Mouse (Mus musculus) gastrocnemius, adult 2 months (tissue): Measurements from ENCODE around the gene Hdac1. TPM values are rescaled to one million over a fixed set of nuclear protein-coding genes. Genes with fewer than 3 reads are reported as not detected.

Source experiments
- DNase-seq: peaks from one replicate; pipeline ENCODE4 v3.0.0; 2022
- H3K27ac ChIP-seq: fragments of 200-600 bp; 2 replicates; pipeline ENCODE4 v1.8.1; 2022; ENCODE audit warnings: mild to moderate bottlenecking
- H3K4me3 ChIP-seq: fragments of 200-600 bp; 2 replicates; pipeline ENCODE4 v1.8.1; 2022; ENCODE audit warnings: mild to moderate bottlenecking, moderate library complexity
- CTCF ChIP-seq: fragments of 200-600 bp; IDR thresholded peaks from 2 replicates; pipeline ENCODE4 v1.8.1; 2022; ENCODE audit warnings: antibody characterized with exemption, mild to moderate bottlenecking, moderate library complexity
- intact Hi-C: fragments of 180-260 bp; cut with DNase I; formaldehyde crosslinking; loops from one replicate; pipeline ENCODE4 v1.15.1; 2025
- microRNA-seq: library from miRNA; unstranded; fragments of <30 nt; microRNA quantifications from one replicate; pipeline ENCODE4 v1.2.0, GENCODE M21; 2021
- total RNA-seq, 2 experiments: library from RNA; stranded (reverse); gene quantifications; 2 replicates each; pipeline ENCODE4 v1.2.3; 2021

The Hdac1 gene
- total RNA-seq, 2 experiments from 2014 or later, result 9.1 to 10.6 TPM

DNA sequence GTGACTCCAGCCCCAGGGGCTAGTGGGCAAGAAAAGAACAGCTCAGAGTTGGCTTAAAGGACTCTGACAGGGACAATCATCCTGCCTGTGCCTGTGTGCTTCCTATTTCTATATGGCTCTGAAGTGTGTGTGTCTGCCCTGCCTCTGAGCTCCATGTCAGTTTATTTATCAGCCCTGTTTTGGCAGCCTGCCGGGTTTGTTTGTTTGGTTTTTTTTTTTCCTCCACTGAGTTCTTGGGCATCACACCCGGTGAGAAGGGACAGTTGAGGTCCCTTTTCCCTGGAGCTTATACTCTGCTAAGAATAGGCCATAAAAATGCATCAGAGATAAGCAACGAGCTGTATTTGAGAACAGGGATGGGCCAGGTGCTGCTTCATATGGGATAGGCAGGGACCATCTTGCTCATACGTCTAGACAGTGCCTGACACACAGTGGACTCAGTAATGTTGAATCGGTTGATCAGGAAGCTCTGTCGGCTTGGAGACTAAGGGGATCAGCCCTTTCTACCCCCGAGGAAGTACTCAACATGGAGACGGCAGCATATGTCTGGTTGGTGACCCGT lies 40.1 kb downstream of the Hdac1 start:
- H3K4me3 ChIP-seq, result no peak overlapping the region
- TF ChIP-seq CTCF, result no peak
- no peak overlapping the region for H3K27ac ChIP-seq
- intact Hi-C loops, result no loop called here
- no peak for DNase-seq

GRCm38 (mm10) chr4:129500607-129501566 lies 41.6 kb downstream of the Hdac1 start:
- no peak for TF ChIP-seq CTCF
- intact Hi-C loops, result no loop called here
- peak overlapping the region; percentile 91 for H3K27ac ChIP-seq
- DNase-seq, result peak; percentile 88
- peak overlapping the region; percentile 79 for H3K4me3 ChIP-seq

- Histone ChIP-seq H3K4me3 (peak overlapping the region; percentile 79), H3K27ac (peak overlapping the region; percentile 91)
- no peak for DNase-seq
- no peak for TF ChIP-seq CTCF
- intact Hi-C loops, result no loop called here
These were observed 42.5 kb downstream of the Hdac1 start for GRCm38 (mm10) chr4:129500017-129500416.

DNA sequence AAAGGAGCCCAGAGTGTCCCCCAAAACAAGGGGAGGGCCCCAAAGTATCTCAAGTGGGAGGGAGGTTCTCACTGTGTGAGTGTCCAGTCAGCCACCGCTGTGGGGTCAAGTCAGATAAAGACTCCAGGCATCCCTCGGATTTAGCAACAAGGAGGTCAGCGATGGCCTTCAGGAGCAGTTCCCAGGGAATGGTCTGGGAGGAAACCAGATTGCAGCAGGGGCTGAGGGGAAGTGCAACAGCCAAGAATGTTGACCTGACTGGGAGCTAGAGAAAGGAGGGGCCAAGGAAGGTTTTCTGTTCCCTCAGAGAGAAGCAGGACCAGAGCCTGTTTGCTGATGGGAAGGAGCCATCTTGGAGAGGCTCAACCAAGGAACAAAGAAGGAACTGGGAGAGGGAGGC lies 43.6 kb downstream of the Hdac1 start:
- no peak for TF ChIP-seq CTCF
- no peak for DNase-seq
- Histone ChIP-seq H3K27ac (no peak overlapping the region), H3K4me3 (no peak overlapping the region)
- intact Hi-C loops, result loop anchor here (10.0 kb wide), 1 partner anchor 106 kb away; the partner anchor contains the start of genes Eif3i and Tmem234

GRCm38 (mm10) chr4:129496631-129497030 lies 45.9 kb downstream of the Hdac1 start:
- intact Hi-C loops, result loop anchor here (10.0 kb wide), 1 partner anchor 108 kb away; the partner anchor contains the start of genes Eif3i and Tmem234
- Histone ChIP-seq H3K27ac (no peak overlapping the region), H3K4me3 (no peak overlapping the region)
- peak; percentile 39 for DNase-seq
- TF ChIP-seq CTCF, result no peak

DNA sequence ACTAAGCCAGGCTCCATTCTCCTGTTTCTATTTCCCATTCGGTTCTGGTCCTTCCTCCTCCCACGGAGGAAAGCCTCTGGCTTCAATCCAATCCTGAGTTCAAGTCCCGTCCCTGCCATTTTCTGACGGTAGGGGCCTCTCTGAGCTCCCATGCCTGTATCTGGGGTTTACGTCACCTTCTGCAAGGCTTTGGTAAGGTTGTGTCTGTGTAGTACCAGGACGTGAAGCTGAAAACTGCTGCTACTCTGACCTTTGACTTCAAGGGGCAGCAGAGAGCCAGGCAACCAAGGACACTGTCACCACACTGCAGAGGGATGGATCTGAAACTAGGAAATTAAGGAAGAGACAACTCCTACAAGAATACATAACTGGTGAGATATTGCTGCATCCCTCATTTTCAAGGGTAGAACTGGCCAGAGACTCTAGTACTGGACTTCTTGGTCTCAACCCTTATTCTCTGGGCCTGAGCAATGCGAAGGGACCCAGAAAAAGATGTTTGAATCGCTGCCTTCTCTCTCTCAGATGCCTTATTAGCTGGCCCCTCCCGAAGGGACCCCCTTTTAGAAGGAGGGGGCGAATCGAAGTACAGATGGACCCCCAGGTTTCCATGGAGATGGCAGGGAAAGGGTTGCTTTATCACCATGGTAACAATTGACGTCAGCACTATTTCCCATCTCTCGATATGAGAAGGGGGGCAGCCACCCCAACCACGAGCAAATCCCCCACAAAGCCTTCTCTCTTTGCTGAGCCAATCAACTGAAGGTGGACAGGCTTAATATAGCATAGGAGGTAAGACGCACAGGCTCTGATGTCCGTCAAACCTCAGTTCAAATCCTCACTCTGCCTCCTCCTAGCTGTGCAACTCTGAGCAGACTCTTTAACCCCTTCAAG lies 46.6 kb downstream of the Hdac1 start:
- no peak for DNase-seq
- intact Hi-C loops, result loop anchor here (10.0 kb wide), 1 partner anchor 109 kb away; the partner anchor contains the start of genes Eif3i and Tmem234
- H3K27ac ChIP-seq, result no peak overlapping the region
- TF ChIP-seq CTCF, result peak; percentile 19; the same call in 1 of the 2 replicates
- no peak overlapping the region for H3K4me3 ChIP-seq

DNA sequence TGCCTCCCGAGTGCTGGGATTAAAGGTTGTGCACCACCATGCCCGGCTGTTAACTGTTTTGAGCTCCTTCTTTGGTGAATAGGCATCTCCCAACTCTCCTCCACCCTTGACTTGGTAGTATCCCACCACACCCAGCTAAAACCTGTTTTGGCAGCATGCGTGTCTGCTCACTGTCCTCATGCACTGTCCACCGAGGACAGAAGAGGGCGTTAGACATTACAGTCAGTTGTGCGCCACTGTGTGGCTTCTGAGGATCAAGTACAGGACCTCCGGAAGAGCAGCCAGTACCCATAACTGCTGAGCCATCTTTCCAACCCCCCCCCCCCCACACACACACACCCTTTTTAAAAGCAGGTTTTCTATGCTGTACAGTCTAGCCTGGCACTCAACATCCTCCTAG lies 47.8 kb downstream of the Hdac1 start:
- Histone ChIP-seq H3K4me3 (no peak overlapping the region), H3K27ac (no peak overlapping the region)
- TF ChIP-seq CTCF, result peak; percentile 3; the same call in 1 of the 2 replicates
- intact Hi-C loops, result loop anchor here (10.0 kb wide), 1 partner anchor 110 kb away; the partner anchor contains the start of genes Eif3i and Tmem234
- DNase-seq, result no peak

DNA sequence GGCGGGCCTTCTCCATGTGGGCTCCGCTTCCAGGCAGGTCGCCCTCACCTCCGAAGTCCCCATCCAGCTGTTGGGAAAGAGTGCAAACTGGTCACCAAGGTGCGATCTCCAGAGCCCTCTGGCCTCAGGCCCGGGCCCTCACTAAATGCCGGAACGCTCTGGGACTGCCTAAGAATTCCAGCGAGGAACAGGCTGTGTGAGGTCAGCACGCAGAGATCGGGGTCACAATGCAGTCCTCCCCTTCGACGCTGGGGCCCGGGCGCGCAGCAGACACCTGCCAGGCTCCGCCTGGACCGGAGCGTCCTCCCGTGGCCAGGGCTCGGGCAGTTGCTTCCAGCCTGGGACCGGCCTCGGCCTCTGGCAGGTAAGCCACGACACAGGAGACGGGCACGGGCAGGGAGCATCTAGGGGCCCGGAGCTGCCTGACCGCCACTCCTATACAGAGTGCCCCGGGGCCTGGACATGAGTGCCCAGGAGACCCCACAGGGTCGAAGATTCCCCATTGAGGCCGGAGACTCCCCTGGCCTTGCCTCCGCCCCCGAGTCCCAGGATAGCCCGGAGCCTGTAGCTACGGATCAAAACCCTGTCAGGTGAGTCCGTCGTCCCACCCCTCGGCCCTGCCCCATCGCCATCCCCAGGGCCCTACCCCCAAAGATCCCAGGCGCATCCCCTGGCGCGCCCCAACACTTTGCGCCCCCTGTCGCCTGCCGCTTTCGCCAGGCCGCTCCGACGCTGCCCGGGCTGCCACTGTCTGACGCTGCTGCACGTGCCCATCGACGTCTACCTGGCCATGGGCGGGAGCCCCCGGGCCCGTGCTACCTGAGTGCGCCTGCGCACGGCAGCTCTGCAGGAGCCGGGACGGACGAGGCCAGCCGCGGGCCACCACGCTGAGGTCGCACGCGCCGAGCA lies 51.3 kb downstream of the Hdac1 start, which contains the start of the genes Tssk3 and Fam229a:
TSS of gene Tssk3 (minus strand) at position 51 of the 909 bp plus-strand sequence.
TSS of gene Fam229a (plus strand) at position 219 of the 909 bp plus-strand sequence.
- peak within 1 kb of the TSS; percentile 56 for H3K4me3 ChIP-seq
- peak; percentile 9; the same call in 1 of the 2 replicates for TF ChIP-seq CTCF
- intact Hi-C loops, result loop anchor here (10.0 kb wide), 1 partner anchor 114 kb away; the partner anchor contains the start of genes Eif3i and Tmem234
- DNase-seq, result peak; percentile 36
- no peak within 1 kb of the TSS for H3K27ac ChIP-seq

DNA sequence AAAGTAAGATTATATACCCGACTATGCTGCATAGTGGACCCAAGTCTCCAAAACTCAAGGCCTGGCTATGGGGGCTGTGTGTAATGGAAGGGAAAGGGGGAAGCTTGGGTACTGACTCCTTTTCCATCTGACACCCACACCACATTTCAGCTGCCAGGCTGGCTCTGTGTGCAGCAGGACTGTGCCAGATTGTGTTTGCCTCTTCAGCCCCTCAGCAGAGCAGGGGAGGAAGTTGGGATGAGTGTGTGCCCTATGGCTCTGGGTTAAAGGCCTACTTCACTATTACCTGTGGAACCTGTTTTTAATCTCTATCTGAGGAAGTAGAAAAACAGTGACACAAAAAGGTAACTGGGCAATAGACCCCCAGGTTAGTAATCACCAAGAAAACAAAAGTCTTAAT lies 61.4 kb downstream of the Hdac1 start:
- no peak overlapping the region for H3K4me3 ChIP-seq
- DNase-seq, result no peak

GRCm38 (mm10) chr4:129479863-129480262 lies 62.6 kb downstream of the Hdac1 start:
- DNase-seq, result no peak
- no peak overlapping the region for H3K27ac ChIP-seq
- no peak for TF ChIP-seq CTCF
- no peak overlapping the region for H3K4me3 ChIP-seq
- intact Hi-C loops, result no loop called here

More for the DNA sequence above, 61.4 kb downstream of the Hdac1 start:
- intact Hi-C loops, result no loop called here
- no peak overlapping the region for H3K27ac ChIP-seq
- no peak for TF ChIP-seq CTCF

GRCm38 (mm10) chr4:129476047-129476446 lies 66.5 kb downstream of the Hdac1 start:
- intact Hi-C loops, result no loop called here
- TF ChIP-seq CTCF, result no peak
- DNase-seq, result no peak
- H3K27ac ChIP-seq, result no peak overlapping the region
- no peak overlapping the region for H3K4me3 ChIP-seq

Small RNA genes lying within 50 kb of the gene (microRNA-seq; reads per million reads assigned to microRNA genes)
- gene Mir8119, result not detected

Other genes with a start within 250 kb of the Hdac1 start
- gene Rbbp4, start 207.3 kb downstream of the Hdac1 start, total RNA-seq, result 10 to 100 TPM; 38.5 to 46.9 TPM
- gene Zbtb8os, start 207.0 kb downstream of the Hdac1 start, total RNA-seq, result 10 to 100 TPM; 24.8 to 28.9 TPM
- 1 to 10 TPM in 1 of 2 experiments, under 1 TPM in 1; 0.61 to 1.3 TPM for gene Zbtb8a, start 164.6 kb downstream of the Hdac1 start, total RNA-seq
- gene Zbtb8b, start 101.9 kb downstream of the Hdac1 start, total RNA-seq, result not detected
- 10 to 100 TPM; 34.8 to 36.4 TPM for gene Bsdc1, start 81.1 kb downstream of the Hdac1 start, total RNA-seq
- not detected for gene Tssk3, start 51.7 kb downstream of the Hdac1 start, total RNA-seq
- not detected for gene Fam229a, start 51.5 kb downstream of the Hdac1 start, total RNA-seq
- 1 to 10 TPM in 1 of 2 experiments, under 1 TPM in 1; 0.69 to 1.1 TPM for gene Marcksl1, start 29.1 kb downstream of the Hdac1 start, total RNA-seq
- gene Lck, start 30.9 kb upstream of the Hdac1 start, total RNA-seq, result not detected
- gene Fam167b, start 35.8 kb upstream of the Hdac1 start, total RNA-seq, result not detected
- 100 to 1,000 TPM; 134 to 137 TPM for gene Eif3i, start 57.9 kb upstream of the Hdac1 start, total RNA-seq
- 10 to 100 TPM; 29.8 to 31.9 TPM for gene Tmem234, start 58.0 kb upstream of the Hdac1 start, total RNA-seq
- gene Dcdc2b, start 71.5 kb upstream of the Hdac1 start, total RNA-seq, result 1 to 10 TPM in 1 of 2 experiments, under 1 TPM in 1; 0.77 to 3.1 TPM
- gene Iqcc, start 76.4 kb upstream of the Hdac1 start, total RNA-seq, result 10 to 100 TPM in 1 of 2 experiments, 1 to 10 TPM in 1; 9.0 to 10.8 TPM
- gene Ccdc28b, start 81.2 kb upstream of the Hdac1 start, total RNA-seq, result 10 to 100 TPM; 31.1 to 38.4 TPM
- gene Txlna, start 98.4 kb upstream of the Hdac1 start, total RNA-seq, result 10 to 100 TPM; 19.7 to 21.1 TPM
- gene Kpna6, start 130.1 kb upstream of the Hdac1 start, total RNA-seq, result 10 to 100 TPM; 80.9 to 85.9 TPM
- gene Tmem39b, start 154.1 kb upstream of the Hdac1 start, total RNA-seq, result 1 to 10 TPM; 3.1 to 4.4 TPM
- gene Khdrbs1, start 199.6 kb upstream of the Hdac1 start, total RNA-seq, result 10 to 100 TPM; 24.3 to 27.0 TPM